Mouse (Mus musculus): ENCODE measurements around the gene Hes1. TPM values are rescaled to one million over a fixed set of nuclear protein-coding genes. Genes with fewer than 3 reads are reported as not detected.

Hes1 gene
- polyA plus RNA-seq, 1 experiment from 2014 or later = 66.5 TPM

GRCm38 (mm10) chr16:30042859-30043258 lies 21.3 kb upstream of the Hes1 start:
- Histone ChIP-seq H3K27me3 (ENCODE audit: control insufficient read depth, insufficient read depth, low read length) (no peaks in the 10 kb centered on the region; the same call in 1 of the 2 replicates), H3K9ac (ENCODE audit: low read length) (no peak overlapping the region), H3K9me3 (ENCODE audit: control insufficient read depth, low read length) (no peaks in the 10 kb centered on the region), H3K4me2 (ENCODE audit: low read depth, low read length, severe bottlenecking) (no peak overlapping the region), H3K27ac (ENCODE audit: low read depth, low read length) (no peak overlapping the region), H3K4me3 (ENCODE audit: low read depth, low read length) (no peak overlapping the region), H3K36me3 (ENCODE audit: control insufficient read depth, insufficient read depth, low read length) (no peaks in the 10 kb centered on the region), H3K4me1 (replicated peaks; ENCODE audit: control insufficient read depth, insufficient read depth, low read length) (peaks cover 13% of the 10 kb centered on the region; the same call in 1 of the 2 replicates)
- ATAC-seq (replicated peaks; ENCODE audit: low FRiP score) (no peak), DNase-seq (ENCODE audit: low spot score) (no peak)
- WGBS = 77% methylated on average over 4 of the region's 4 CpGs

GRCm38 (mm10) chr16:30045615-30046014 lies 18.6 kb upstream of the Hes1 start:
- WGBS = 59% methylated on average over 5 of the region's 5 CpGs
- DNase-seq (ENCODE audit: low spot score) = no peak
- Histone ChIP-seq H3K9ac (ENCODE audit: low read length) (no peak overlapping the region), H3K4me3 (ENCODE audit: low read depth, low read length) (no peak overlapping the region), H3K4me2 (ENCODE audit: low read depth, low read length, severe bottlenecking) (no peak overlapping the region), H3K27me3 (ENCODE audit: control insufficient read depth, insufficient read depth, low read length) (no peaks in the 10 kb centered on the region; the same call in 1 of the 2 replicates), H3K27ac (ENCODE audit: low read depth, low read length) (no peak overlapping the region), H3K9me3 (ENCODE audit: control insufficient read depth, low read length) (no peaks in the 10 kb centered on the region), H3K4me1 (replicated peaks; ENCODE audit: control insufficient read depth, insufficient read depth, low read length) (0 out of 2 replicates have a peak, but pooled peaks cover 2% of the 10 kb centered on the region), H3K36me3 (ENCODE audit: control insufficient read depth, insufficient read depth, low read length) (no peaks in the 10 kb centered on the region)
- no peak for ATAC-seq (replicated peaks; ENCODE audit: low FRiP score)

- no peak overlapping the region for H3K27ac ChIP-seq (ENCODE audit: low read depth, low read length)
- H3K4me3 ChIP-seq (ENCODE audit: low read depth, low read length) = no peak overlapping the region
- H3K4me1 ChIP-seq (replicated peaks; ENCODE audit: control insufficient read depth, insufficient read depth, low read length) = 0 out of 2 replicates have a peak, but pooled peaks cover 2% of the 10 kb centered on the region
- no peaks in the 10 kb centered on the region for H3K9me3 ChIP-seq (ENCODE audit: control insufficient read depth, low read length)
- DNase-seq (ENCODE audit: low spot score) = no peak
- H3K4me2 ChIP-seq (ENCODE audit: low read depth, low read length, severe bottlenecking) = no peak overlapping the region
- H3K36me3 ChIP-seq (ENCODE audit: control insufficient read depth, insufficient read depth, low read length) = no peaks in the 10 kb centered on the region
- no peak for ATAC-seq (replicated peaks; ENCODE audit: low FRiP score)
- no peak overlapping the region for H3K9ac ChIP-seq (ENCODE audit: low read length)
- no peaks in the 10 kb centered on the region; the same call in 1 of the 2 replicates for H3K27me3 ChIP-seq (ENCODE audit: control insufficient read depth, insufficient read depth, low read length)
- 87% methylated on average over 7 of the region's 7 CpGs for WGBS
Measured at GRCm38 (mm10) chr16:30047010-30047409, 17.2 kb upstream of the Hes1 start.

DNA sequence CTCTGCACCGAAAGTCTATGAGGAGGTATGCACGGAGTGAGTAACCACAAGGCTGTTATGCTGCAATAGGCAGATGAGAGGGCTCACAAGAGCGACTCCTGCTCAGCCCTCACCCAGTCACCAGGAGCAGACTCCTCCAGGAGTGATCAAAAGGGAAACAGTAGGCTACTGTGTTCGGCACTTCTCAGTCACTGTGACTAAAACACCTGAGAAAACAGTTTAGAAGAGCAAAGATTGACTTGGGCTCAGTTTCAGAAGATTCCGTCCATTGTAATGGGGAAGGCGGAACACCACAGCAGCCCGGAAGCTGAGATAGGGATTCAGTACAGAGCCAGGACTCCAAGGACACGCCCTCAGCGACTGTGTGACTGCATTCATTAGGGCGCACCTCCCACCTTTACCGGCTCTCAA lies 16.8 kb upstream of the Hes1 start:
- Histone ChIP-seq H3K27ac (ENCODE audit: low read depth, low read length) (no peak overlapping the region), H3K4me3 (ENCODE audit: low read depth, low read length) (no peak overlapping the region), H3K9ac (ENCODE audit: low read length) (no peak overlapping the region), H3K4me1 (replicated peaks; ENCODE audit: control insufficient read depth, insufficient read depth, low read length) (0 out of 2 replicates have a peak, but pooled peaks cover 2% of the 10 kb centered on the region), H3K4me2 (ENCODE audit: low read depth, low read length, severe bottlenecking) (no peak overlapping the region), H3K9me3 (ENCODE audit: control insufficient read depth, low read length) (no peaks in the 10 kb centered on the region), H3K27me3 (ENCODE audit: control insufficient read depth, insufficient read depth, low read length) (no peaks in the 10 kb centered on the region; the same call in 1 of the 2 replicates), H3K36me3 (ENCODE audit: control insufficient read depth, insufficient read depth, low read length) (no peaks in the 10 kb centered on the region)
- no peak for ATAC-seq (replicated peaks; ENCODE audit: low FRiP score)
- DNase-seq (ENCODE audit: low spot score) = no peak
- WGBS = 51% methylated on average over 11 of the region's 11 CpGs

- Histone ChIP-seq H3K36me3 (ENCODE audit: control insufficient read depth, insufficient read depth, low read length) (no peaks in the 10 kb centered on the region), H3K4me3 (ENCODE audit: low read depth, low read length) (no peak overlapping the region), H3K27me3 (ENCODE audit: control insufficient read depth, insufficient read depth, low read length) (no peaks in the 10 kb centered on the region; the same call in 1 of the 2 replicates), H3K9ac (ENCODE audit: low read length) (no peak overlapping the region), H3K9me3 (ENCODE audit: control insufficient read depth, low read length) (no peaks in the 10 kb centered on the region), H3K4me2 (ENCODE audit: low read depth, low read length, severe bottlenecking) (no peak overlapping the region), H3K4me1 (replicated peaks; ENCODE audit: control insufficient read depth, insufficient read depth, low read length) (0 out of 2 replicates have a peak, but pooled peaks cover 2% of the 10 kb centered on the region), H3K27ac (ENCODE audit: low read depth, low read length) (no peak overlapping the region)
- DNase-seq (ENCODE audit: low spot score) (no peak), ATAC-seq (replicated peaks; ENCODE audit: low FRiP score) (no peak)
- 79% methylated on average over 10 of the region's 10 CpGs for WGBS
Measured at GRCm38 (mm10) chr16:30050767-30051490, 13.3 kb upstream of the Hes1 start.

- no peaks in the 10 kb centered on the region for H3K9me3 ChIP-seq (ENCODE audit: control insufficient read depth, low read length)
- H3K4me1 ChIP-seq (replicated peaks; ENCODE audit: control insufficient read depth, insufficient read depth, low read length) = 0 out of 2 replicates have a peak, but pooled peaks cover 2% of the 10 kb centered on the region
- ATAC-seq (replicated peaks; ENCODE audit: low FRiP score) (peak; percentile 15; the same call in 1 of the 2 replicates), DNase-seq (ENCODE audit: low spot score) (no peak)
- no peaks in the 10 kb centered on the region for H3K36me3 ChIP-seq (ENCODE audit: control insufficient read depth, insufficient read depth, low read length)
- no peaks in the 10 kb centered on the region; the same call in 1 of the 2 replicates for H3K27me3 ChIP-seq (ENCODE audit: control insufficient read depth, insufficient read depth, low read length)
- no peak overlapping the region for H3K4me3 ChIP-seq (ENCODE audit: low read depth, low read length)
- H3K27ac ChIP-seq (ENCODE audit: low read depth, low read length) = no peak overlapping the region
- no peak overlapping the region for H3K4me2 ChIP-seq (ENCODE audit: low read depth, low read length, severe bottlenecking)
- H3K9ac ChIP-seq (ENCODE audit: low read length) = no peak overlapping the region
- WGBS = 67% methylated on average over 2 of the region's 2 CpGs
Measured at GRCm38 (mm10) chr16:30052271-30052670, 11.9 kb upstream of the Hes1 start.

- 67% methylated on average over 16 of the region's 16 CpGs for WGBS
- H3K27me3 ChIP-seq (ENCODE audit: control insufficient read depth, insufficient read depth, low read length) = no peaks in the 10 kb centered on the region; the same call in 1 of the 2 replicates
Measured at GRCm38 (mm10) chr16:30052839-30053511, 11.2 kb upstream of the Hes1 start.

DNA sequence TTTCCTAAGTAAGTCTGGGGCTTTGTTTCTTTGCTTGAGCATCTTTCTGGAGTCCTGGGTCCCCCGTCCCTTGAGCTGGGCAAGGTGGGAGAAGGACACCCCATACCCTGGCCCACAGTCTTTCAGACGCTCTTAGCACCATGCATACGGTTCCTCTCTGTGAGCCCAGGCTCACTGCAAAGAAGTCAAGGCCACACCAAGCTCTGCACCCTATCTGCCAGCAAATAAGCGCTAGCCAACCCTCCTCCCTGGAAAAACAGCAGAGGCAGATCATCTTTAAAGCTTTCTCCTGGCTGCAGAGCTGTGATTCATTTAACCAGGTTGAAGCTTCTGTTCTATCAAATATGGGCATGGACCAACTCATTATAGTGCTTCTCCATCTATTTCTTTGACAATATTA lies 9.6 kb upstream of the Hes1 start:
- DNase-seq (ENCODE audit: low spot score) (no peak), ATAC-seq (replicated peaks; ENCODE audit: low FRiP score) (no peak)
- Histone ChIP-seq H3K27me3 (ENCODE audit: control insufficient read depth, insufficient read depth, low read length) (peaks cover 3% of the 10 kb centered on the region; the same call in 1 of the 2 replicates), H3K4me2 (ENCODE audit: low read depth, low read length, severe bottlenecking) (no peak overlapping the region), H3K9me3 (ENCODE audit: control insufficient read depth, low read length) (no peaks in the 10 kb centered on the region), H3K9ac (ENCODE audit: low read length) (no peak overlapping the region), H3K4me3 (ENCODE audit: low read depth, low read length) (no peak overlapping the region), H3K27ac (ENCODE audit: low read depth, low read length) (no peak overlapping the region), H3K36me3 (ENCODE audit: control insufficient read depth, insufficient read depth, low read length) (no peaks in the 10 kb centered on the region), H3K4me1 (replicated peaks; ENCODE audit: control insufficient read depth, insufficient read depth, low read length) (peaks cover 4% of the 10 kb centered on the region)
- 84% methylated on average over 4 of the region's 4 CpGs for WGBS

More at GRCm38 (mm10) chr16:30052839-30053511, 11.2 kb upstream of the Hes1 start:
- no peak overlapping the region for H3K27ac ChIP-seq (ENCODE audit: low read depth, low read length)
- no peaks in the 10 kb centered on the region for H3K4me1 ChIP-seq (replicated peaks; ENCODE audit: control insufficient read depth, insufficient read depth, low read length)
- ATAC-seq (replicated peaks; ENCODE audit: low FRiP score) (no peak; the same call in 1 of the 2 replicates), DNase-seq (ENCODE audit: low spot score) (no peak)
- no peak overlapping the region for H3K4me3 ChIP-seq (ENCODE audit: low read depth, low read length)
- H3K4me2 ChIP-seq (ENCODE audit: low read depth, low read length, severe bottlenecking) = no peak overlapping the region
- no peaks in the 10 kb centered on the region for H3K9me3 ChIP-seq (ENCODE audit: control insufficient read depth, low read length)
- no peak overlapping the region for H3K9ac ChIP-seq (ENCODE audit: low read length)
- H3K36me3 ChIP-seq (ENCODE audit: control insufficient read depth, insufficient read depth, low read length) = no peaks in the 10 kb centered on the region

All from forebrain, embryonic 11.5 days (tissue).